ENCODE assay signal across 26 mouse cellular contexts in genomic region chr8:11821451-11822206, GRCm38 (mm10). TPM values are rescaled to one million over a fixed set of nuclear protein-coding genes. Genes with fewer than 3 reads are reported as not detected.
DNase-seq lines count a peak whose midpoint lies in the region; ATAC-seq and TF ChIP-seq lines count a peak whose summit lies in the region.
"Had no signal": no experiment of that assay in that cellular context is flagged by ENCODE, and none has a peak within 500 bp of the region (broad histone marks: within the 10 kb centered on the region; RNA-seq: fewer than 3 reads in every experiment).

No protein-coding gene starts in this region.

- peak; percentile 42; the same call in 1 of the 2 replicates for ATAC-seq in common myeloid progenitor, adult 5-6 weeks (replicated peaks; ENCODE audit: low read depth, poor library complexity, severe bottlenecking)
- ATAC-seq in heart, embryonic 12.5 days (ENCODE audit: insufficient number of reproducible peaks, low FRiP score), result peak; percentile 69
- ATAC-seq in megakaryocyte, adult 5-6 weeks (ENCODE audit: poor library complexity, severe bottlenecking), result peak; percentile 47
- no peak for ATAC-seq in inflammation-experienced regulatory T-cells, adult 6 months
- ATAC-seq in forebrain, embryonic 14.5 days, result no peak
- ATAC-seq: hindbrain, embryonic 16.5 days had no signal

- no peaks in the 10 kb centered on the region for H3K9me3 ChIP-seq in heart, embryonic 12.5 days (replicated peaks)
- no peaks in the 10 kb centered on the region for H3K9me3 ChIP-seq in forebrain, embryonic 14.5 days (replicated peaks; ENCODE audit: control insufficient read depth, low read length)
- H3K9me3 ChIP-seq: forebrain, embryonic 12.5 days; limb, embryonic 13.5 days; midbrain, embryonic 10.5 days; neural tube, embryonic 13.5 days had no signal

- peak overlapping the region; percentile 80 for H3K27ac ChIP-seq in gastrocnemius, adult 2 months
- H3K27ac ChIP-seq in heart, embryonic 12.5 days (ENCODE audit: poor library complexity, severe bottlenecking), result peak overlapping the region; percentile 92
- H3K27ac ChIP-seq in forebrain, embryonic 14.5 days (ENCODE audit: low read depth, low read length), result no peak overlapping the region
- H3K27ac ChIP-seq: forebrain, embryonic 12.5 days; limb, embryonic 13.5 days; midbrain, embryonic 10.5 days; stomach, postnatal 0 days had no signal

- H3K4me1 ChIP-seq in heart, embryonic 12.5 days (replicated peaks), result peaks cover 43% of the 10 kb centered on the region
- H3K4me1 ChIP-seq in forebrain, embryonic 14.5 days (ENCODE audit: control insufficient read depth, insufficient read depth, low read length), result no peaks in the 10 kb centered on the region
- H3K4me1 ChIP-seq: forebrain, embryonic 12.5 days; limb, embryonic 13.5 days; midbrain, embryonic 10.5 days had no signal

- intact Hi-C loops in gastrocnemius, adult 2 months (cut with DNase I), result no loop called here

- H3K36me3 ChIP-seq in heart, embryonic 12.5 days, result peaks cover 84% of the 10 kb centered on the region
- peaks cover 94% of the 10 kb centered on the region for H3K36me3 ChIP-seq in forebrain, embryonic 14.5 days (ENCODE audit: control insufficient read depth, insufficient read depth, low read length)

- no peak overlapping the region for H3K4me3 ChIP-seq in gastrocnemius, adult 2 months
- no peak overlapping the region for H3K4me3 ChIP-seq in heart, embryonic 12.5 days
- H3K4me3 ChIP-seq in forebrain, embryonic 14.5 days (ENCODE audit: low read depth, low read length), result no peak overlapping the region
- H3K4me3 ChIP-seq: forebrain, embryonic 12.5 days; limb, embryonic 13.5 days; midbrain, embryonic 10.5 days; neural tube, embryonic 13.5 days had no signal

- no peak overlapping the region for H3K9ac ChIP-seq in heart, embryonic 12.5 days
- H3K9ac ChIP-seq in forebrain, embryonic 14.5 days (ENCODE audit: low read length), result no peak overlapping the region
- H3K9ac ChIP-seq: forebrain, embryonic 12.5 days; neural tube, embryonic 13.5 days had no signal

- WGBS in heart, embryonic 12.5 days, result 42% methylated on average over 14 of the region's 14 CpGs
- WGBS in forebrain, embryonic 14.5 days, result 94% methylated on average over 14 of the region's 14 CpGs

- TF ChIP-seq CTCF in gastrocnemius, adult 2 months (IDR thresholded peaks at IDR 0.05), result no peak

- H3K27me3 ChIP-seq in heart, embryonic 12.5 days (replicated peaks), result no peaks in the 10 kb centered on the region
- H3K27me3 ChIP-seq in forebrain, embryonic 14.5 days (replicated peaks; ENCODE audit: control insufficient read depth, insufficient read depth, low read length), result no peaks in the 10 kb centered on the region
- H3K27me3 ChIP-seq: CH12.LX; forebrain, embryonic 12.5 days; limb, embryonic 13.5 days; neural tube, embryonic 13.5 days had no signal

- 0 out of 2 replicates have a peak overlapping the region, but pooled peaks have one; percentile 8 for H3K4me2 ChIP-seq in heart, embryonic 12.5 days
- H3K4me2 ChIP-seq in forebrain, embryonic 14.5 days (ENCODE audit: low read length), result no peak overlapping the region
- H3K4me2 ChIP-seq: forebrain, embryonic 12.5 days; limb, embryonic 13.5 days; neural tube, embryonic 13.5 days had no signal

- no peak for DNase-seq in gastrocnemius, adult 2 months
- no peak for DNase-seq in gastrocnemius, adult 8-10 months (ENCODE audit: low spot score in 2 of 2)
- no peak for DNase-seq in forebrain, embryonic 14.5 days (ENCODE audit: low spot score)
- DNase-seq in frontal cortex, postnatal 36 days (ENCODE audit: low spot score in 2 of 2), result no peak
- DNase-seq: cerebellum, postnatal 14 days; kidney, adult 11 months; kidney, postnatal 14 days; layer of hippocampus, adult 9-11 months; lung, postnatal 14 days; thymus, postnatal 14 days had no signal

RNA-seq across cellular contexts. Expression of gene Tex29, which starts 18.6 kb away (rescaled TPM):
- not detected for total RNA-seq in gastrocnemius, adult 2 months (2021)
- not detected for total RNA-seq in gastrocnemius, adult 8-10 months (2022)
- not detected in 2 replicates for total RNA-seq in common myeloid progenitor, adult 5-6 weeks (2017)
- polyA plus RNA-seq in heart, embryonic 12.5 days (2016; fragmentation: Nextera tagmentation; extraction: Ambion mirVana), result 0.49 and 0.51 TPM in 2 replicates
- not detected in 2 replicates for total RNA-seq in megakaryocyte, adult 5-6 weeks (2015)
- not detected in 2 replicates for total RNA-seq in megakaryocyte, adult 5-6 weeks (2017)
- not detected for polyA plus RNA-seq in inflammation-experienced regulatory T-cells, adult 6 months (2017; shearing (Covaris generic))
- polyA plus RNA-seq in forebrain, embryonic 14.5 days (2014; fragmentation: Nextera tagmentation; extraction: Ambion mirVana), result 0.58 TPM in 1 of 2 replicates, not detected in the other
- total RNA-seq: CH12.LX; gastrocnemius, adult 18-20 months; heart, postnatal 36 days; left cerebral cortex, postnatal 10 days; monocyte, adult 5-6 weeks had no signal
- polyA plus RNA-seq: forebrain, embryonic 12.5 days; liver, embryonic 16.5 days; stomach, postnatal 0 days had no signal

Comparison
In these comparisons a context has a peak if more than half of its experiments do, and no peak if none do; other contexts are left out.
1. ATAC-seq: peak in common myeloid progenitor, adult 5-6 weeks (single experiment), heart, embryonic 12.5 days (single experiment) and megakaryocyte, adult 5-6 weeks (single experiment); none in inflammation-experienced regulatory T-cells, adult 6 months (single experiment) and forebrain, embryonic 14.5 days (single experiment).